Mouse (Mus musculus) thymus, adult 2 months (tissue): ENCODE results near the gene Gm21972. TPM values are rescaled to one million over a fixed set of nuclear protein-coding genes. Genes with fewer than 3 reads are reported as not detected.

Experiments used
- DNase-seq: peaks from one replicate; pipeline ENCODE4 v3.0.0; 2021
- H3K27ac ChIP-seq: fragments of 200-500 bp; 2 replicates; pipeline ENCODE4 v1.5.1; 2012; ENCODE audit warnings: low read length, control low read depth; ENCODE audit not compliant: control insufficient read depth, insufficient read depth
- H3K27me3 ChIP-seq: fragments of 200-500 bp; 2 replicates; pipeline ENCODE4 v1.6.1; 2012; ENCODE audit warnings: mild to moderate bottlenecking, low read length, moderate library complexity, mixed read lengths; ENCODE audit not compliant: control insufficient read depth, insufficient read depth
- H3K36me3 ChIP-seq: fragments of 200-500 bp; 2 replicates; pipeline ENCODE4 v1.6.1; 2012; ENCODE audit warnings: mild to moderate bottlenecking, low read length, moderate library complexity; ENCODE audit not compliant: control insufficient read depth, insufficient read depth
- H3K4me1 ChIP-seq: fragments of 200-500 bp; replicated peaks from 2 replicates; pipeline ENCODE4 v1.6.1; 2012; ENCODE audit warnings: low read length; ENCODE audit not compliant: control insufficient read depth, insufficient read depth
- H3K4me3 ChIP-seq: fragments of 200-500 bp; 2 replicates; pipeline ENCODE4 v1.5.1; 2012; ENCODE audit warnings: mild to moderate bottlenecking, low read length, control low read depth, moderate library complexity; ENCODE audit not compliant: control insufficient read depth, insufficient read depth
- CTCF ChIP-seq: fragments of 200-500 bp; IDR thresholded peaks from 2 replicates; pipeline ENCODE4 v1.5.1; 2012; ENCODE audit warnings: mild to moderate bottlenecking, control low read depth, low read length, moderate library complexity, borderline replicate concordance; ENCODE audit not compliant: control insufficient read depth, poor library complexity, insufficient read depth; ENCODE audit errors: extremely low read depth
- POLR2A ChIP-seq: fragments of 200-500 bp; IDR thresholded peaks from 2 replicates; pipeline ENCODE4 v1.6.1; 2012; ENCODE audit warnings: mild to moderate bottlenecking, low read length, control low read depth, moderate library complexity; ENCODE audit not compliant: control insufficient read depth, poor library complexity, insufficient read depth; ENCODE audit errors: extremely low read depth
- WGBS: fragments of 180-500 bp; shearing (Covaris S2); methylation state at CpG from one replicate; pipeline ENCODE4 v1.1.7; 2018; 5-methylcytosine and 5-hydroxymethylcytosine counted together
- polyA plus RNA-seq: library from polyadenylated mRNA; depleted of rRNA; stranded (reverse); fragments of >200 nt; gene quantifications from 2 replicates; pipeline ENCODE4 v1.2.3, GENCODE M21; 2012

Gene Gm21972
- polyA plus RNA-seq, 1 experiment = not detected

- TF ChIP-seq CTCF (no peak), POLR2A (no peak)
- DNase-seq = no peak
- no peaks in the 10 kb centered on the region for H3K4me1 ChIP-seq
- H3K27me3 ChIP-seq = no peaks in the 10 kb centered on the region
- H3K27ac ChIP-seq = no peak overlapping the region
- 84% methylated on average over 9 of the region's 9 CpGs for WGBS
- H3K4me3 ChIP-seq = no peak overlapping the region
- no peaks in the 10 kb centered on the region for H3K36me3 ChIP-seq
Measured at GRCm38 (mm10) chr1:86148161-86148560, 14.7 kb downstream of the Gm21972 start.

- Histone ChIP-seq H3K27me3 (no peaks in the 10 kb centered on the region), H3K27ac (no peak overlapping the region), H3K4me1 (peaks cover 10% of the 10 kb centered on the region), H3K4me3 (no peak overlapping the region), H3K36me3 (no peaks in the 10 kb centered on the region)
- 66% methylated on average over 6 of the region's 6 CpGs for WGBS
- TF ChIP-seq POLR2A (no peak), CTCF (no peak)
- DNase-seq = no peak
Measured at GRCm38 (mm10) chr1:86150929-86151328, 17.5 kb downstream of the Gm21972 start.

DNA sequence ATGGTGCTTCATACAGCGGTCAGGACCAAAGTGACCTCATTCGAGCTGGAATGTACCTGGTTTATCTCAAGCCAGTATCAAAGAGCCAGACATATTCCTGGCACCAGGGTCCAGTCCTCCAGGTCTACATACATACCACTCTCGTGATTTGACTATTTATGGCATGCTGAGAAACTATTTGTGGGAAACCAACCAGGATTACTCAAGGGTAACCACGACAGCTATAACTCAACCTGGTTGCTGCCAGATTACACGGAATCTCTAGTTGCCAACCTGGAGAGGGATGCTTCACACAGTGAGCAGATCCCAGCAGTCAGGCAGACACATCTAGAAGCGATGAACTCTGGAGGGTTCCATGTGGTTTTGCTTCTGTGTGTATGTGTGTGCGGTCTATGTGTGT lies 17.9 kb downstream of the Gm21972 start:
- TF ChIP-seq CTCF (no peak), POLR2A (no peak)
- H3K27ac ChIP-seq = no peak overlapping the region
- no peaks in the 10 kb centered on the region for H3K27me3 ChIP-seq
- H3K4me1 ChIP-seq = peaks cover 10% of the 10 kb centered on the region
- 87% methylated on average over 7 of the region's 7 CpGs for WGBS
- no peak for DNase-seq
- no peak overlapping the region for H3K4me3 ChIP-seq
- no peaks in the 10 kb centered on the region for H3K36me3 ChIP-seq

- DNase-seq = peak; percentile 24
- Histone ChIP-seq H3K27me3 (no peaks in the 10 kb centered on the region), H3K27ac (no peak overlapping the region), H3K4me1 (peaks cover 10% of the 10 kb centered on the region), H3K4me3 (no peak overlapping the region), H3K36me3 (no peaks in the 10 kb centered on the region)
- TF ChIP-seq CTCF = no peak
- TF ChIP-seq POLR2A = no peak
- WGBS = 94% methylated on average over 1 of the region's 1 CpGs
Measured at GRCm38 (mm10) chr1:86152618-86153017, 19.2 kb downstream of the Gm21972 start.

- H3K27ac ChIP-seq = peak within 1 kb of the TSS; percentile 70
- peak; percentile 97 for DNase-seq
- H3K36me3 ChIP-seq = no peaks in the 10 kb centered on the region
- peak within 1 kb of the TSS; percentile 68 for H3K4me3 ChIP-seq
- H3K4me1 ChIP-seq = peaks cover 10% of the 10 kb centered on the region
- no peaks in the 10 kb centered on the region for H3K27me3 ChIP-seq
- WGBS = 3% methylated on average over 40 of the region's 40 CpGs
- 0 out of 2 replicates have a peak, but pooled peaks have one; percentile 36 for TF ChIP-seq CTCF
- peak; percentile 66 for TF ChIP-seq POLR2A
Measured at GRCm38 (mm10) chr1:86154133-86154823, 20.8 kb downstream of the Gm21972 start, which contains the start of gene Armc9. Armc9 (plus strand) TSS chr1:86154780.

GRCm38 (mm10) chr1:86154824-86155164 lies 21.4 kb downstream of the Gm21972 start:
- TF ChIP-seq POLR2A (no peak; the same call in 1 of the 2 replicates), CTCF (no peak; the same call in 1 of the 2 replicates)
- WGBS = under 1% methylated on average over 18 of the region's 18 CpGs

More at GRCm38 (mm10) chr1:86154824-86155164, 21.4 kb downstream of the Gm21972 start:
- H3K36me3 ChIP-seq = no peaks in the 10 kb centered on the region
- no peaks in the 10 kb centered on the region for H3K27me3 ChIP-seq
- peaks cover 10% of the 10 kb centered on the region for H3K4me1 ChIP-seq
- no peak overlapping the region for H3K27ac ChIP-seq
- DNase-seq = no peak
- peak overlapping the region; percentile 68 for H3K4me3 ChIP-seq
